Mouse (Mus musculus) kidney, embryonic 14.5 days (tissue): ENCODE data around the gene Phf20. TPM values are rescaled to one million over a fixed set of nuclear protein-coding genes. Genes with fewer than 3 reads are reported as not detected.

Source experiments
- ATAC-seq: fragments of 200-750 bp; cut with Nextera tagmentation; 2 replicates; pipeline ENCODE4 v1.8.0; 2017; ENCODE audit warnings: moderate number of reproducible peaks, mild to moderate bottlenecking, moderate TSS enrichment, moderate library complexity; ENCODE audit not compliant: low FRiP score, low TSS enrichment
- H3K27ac ChIP-seq: fragments of 300-500 bp; sonication (generic); 2 replicates; pipeline ENCODE4 v1.5.1; 2014; ENCODE audit warnings: low read depth, mild to moderate bottlenecking, low read length, moderate library complexity, mixed read lengths
- H3K27me3 ChIP-seq: fragments of 300-500 bp; sonication (generic); 2 replicates; pipeline ENCODE4 v1.6.1; 2014; ENCODE audit warnings: mild to moderate bottlenecking, low read length; ENCODE audit not compliant: control insufficient read depth, insufficient read depth
- H3K36me3 ChIP-seq: fragments of 300-500 bp; sonication (generic); 2 replicates; pipeline ENCODE4 v1.6.1; 2014; ENCODE audit warnings: low read length, mixed read lengths; ENCODE audit not compliant: control insufficient read depth, insufficient read depth
- H3K4me1 ChIP-seq: fragments of 300-500 bp; sonication (generic); 2 replicates; pipeline ENCODE4 v1.6.1; 2014; ENCODE audit warnings: low read length, mixed read lengths; ENCODE audit not compliant: control insufficient read depth, insufficient read depth
- H3K4me2 ChIP-seq: fragments of 300-500 bp; sonication (generic); replicated peaks from 2 replicates; pipeline ENCODE4 v1.6.1; 2014; ENCODE audit warnings: low read depth, mild to moderate bottlenecking, low read length
- H3K4me3 ChIP-seq: fragments of 300-500 bp; sonication (generic); 2 replicates; pipeline ENCODE4 v1.5.1; 2014; ENCODE audit warnings: mild to moderate bottlenecking, low read length
- H3K9ac ChIP-seq: fragments of 300-500 bp; sonication (generic); 2 replicates; pipeline ENCODE4 v1.6.1; 2014; ENCODE audit warnings: low read depth, mild to moderate bottlenecking, low read length, moderate library complexity
- H3K9me3 ChIP-seq: fragments of 300-500 bp; sonication (generic); 2 replicates; pipeline ENCODE4 v1.6.1; 2016; ENCODE audit warnings: low read length; ENCODE audit not compliant: control insufficient read depth
- WGBS: fragments of 180-500 bp; shearing (Covaris S2); extraction: QIAGEN DNeasy Blood & Tissue Kit; methylation state at CpG from one replicate; pipeline ENCODE4 v1.1.7; 2014; 5-methylcytosine and 5-hydroxymethylcytosine counted together
- polyA plus RNA-seq: library from polyadenylated mRNA; unstranded; fragments of >200 nt; fragmentation: Nextera tagmentation; extraction: Ambion mirVana; gene quantifications from 2 replicates; pipeline ENCODE4 v1.2.1, GENCODE M21; 2014

Gene Phf20
- polyA plus RNA-seq, 1 experiment from 2014 or later, result 71.7 TPM

- Histone ChIP-seq H3K27ac (peak overlapping the region; percentile 66), H3K9ac (no peak overlapping the region), H3K4me3 (no peak overlapping the region), H3K4me1 (0 out of 2 replicates have a peak, but pooled peaks cover 14% of the 10 kb centered on the region), H3K27me3 (no peaks in the 10 kb centered on the region), H3K36me3 (no peaks in the 10 kb centered on the region), H3K9me3 (no peaks in the 10 kb centered on the region), H3K4me2 (no peak overlapping the region; the same call in 1 of the 2 replicates)
- 21% methylated on average over 5 of the region's 5 CpGs for WGBS
- ATAC-seq, result peak; percentile 74
Measured at GRCm38 (mm10) chr2:156324681-156325080, 128.4 kb downstream of the Phf20 start.

GRCm38 (mm10) chr2:156330681-156331080 lies 134.4 kb downstream of the Phf20 start:
- ATAC-seq, result no peak
- 52% methylated on average over 1 of the region's 1 CpGs for WGBS

GRCm38 (mm10) chr2:156331446-156331965 lies 135.2 kb downstream of the Phf20 start:
- WGBS, result 78% methylated on average over 7 of the region's 7 CpGs
- no peaks in the 10 kb centered on the region for H3K9me3 ChIP-seq
- H3K4me3 ChIP-seq, result no peak overlapping the region
- H3K27ac ChIP-seq, result no peak overlapping the region
- ATAC-seq, result no peak
- H3K36me3 ChIP-seq, result no peaks in the 10 kb centered on the region
- H3K27me3 ChIP-seq, result no peaks in the 10 kb centered on the region
- no peaks in the 10 kb centered on the region for H3K4me1 ChIP-seq
- no peak overlapping the region for H3K9ac ChIP-seq
- H3K4me2 ChIP-seq, result no peak overlapping the region

More at GRCm38 (mm10) chr2:156330681-156331080, 134.4 kb downstream of the Phf20 start:
- Histone ChIP-seq H3K4me2 (no peak overlapping the region), H3K9me3 (no peaks in the 10 kb centered on the region), H3K36me3 (no peaks in the 10 kb centered on the region), H3K4me1 (no peaks in the 10 kb centered on the region), H3K4me3 (no peak overlapping the region), H3K27ac (no peak overlapping the region), H3K9ac (no peak overlapping the region), H3K27me3 (no peaks in the 10 kb centered on the region)

GRCm38 (mm10) chr2:156340078-156340477 lies 143.8 kb downstream of the Phf20 start:
- no peaks in the 10 kb centered on the region for H3K36me3 ChIP-seq
- no peak overlapping the region for H3K9ac ChIP-seq
- 93% methylated on average over 4 of the region's 4 CpGs for WGBS
- H3K4me1 ChIP-seq, result no peaks in the 10 kb centered on the region
- H3K4me2 ChIP-seq, result no peak overlapping the region
- H3K27me3 ChIP-seq, result no peaks in the 10 kb centered on the region
- H3K27ac ChIP-seq, result no peak overlapping the region
- H3K9me3 ChIP-seq, result no peaks in the 10 kb centered on the region
- no peak overlapping the region for H3K4me3 ChIP-seq
- no peak for ATAC-seq

GRCm38 (mm10) chr2:156344775-156345532 lies 148.7 kb downstream of the Phf20 start:
- H3K4me1 ChIP-seq, result no peaks in the 10 kb centered on the region
- 61% methylated on average over 12 of the region's 12 CpGs for WGBS
- no peaks in the 10 kb centered on the region for H3K9me3 ChIP-seq
- H3K4me2 ChIP-seq, result no peak overlapping the region
- no peak overlapping the region for H3K9ac ChIP-seq
- H3K4me3 ChIP-seq, result no peak overlapping the region
- H3K36me3 ChIP-seq, result no peaks in the 10 kb centered on the region
- no peak overlapping the region for H3K27ac ChIP-seq
- H3K27me3 ChIP-seq, result no peaks in the 10 kb centered on the region
- ATAC-seq, result no peak

GRCm38 (mm10) chr2:156348812-156349211 lies 152.5 kb downstream of the Phf20 start:
- WGBS, result 80% methylated on average over 4 of the region's 4 CpGs
- no peak overlapping the region for H3K4me3 ChIP-seq
- H3K9me3 ChIP-seq, result no peaks in the 10 kb centered on the region
- H3K9ac ChIP-seq, result no peak overlapping the region
- H3K27me3 ChIP-seq, result no peaks in the 10 kb centered on the region
- no peak overlapping the region for H3K27ac ChIP-seq
- H3K36me3 ChIP-seq, result no peaks in the 10 kb centered on the region
- H3K4me2 ChIP-seq, result no peak overlapping the region
- ATAC-seq, result no peak
- H3K4me1 ChIP-seq, result no peaks in the 10 kb centered on the region

- H3K27me3 ChIP-seq, result no peaks in the 10 kb centered on the region
- H3K4me2 ChIP-seq, result no peak overlapping the region
- ATAC-seq, result no peak
- H3K4me3 ChIP-seq, result no peak overlapping the region
- no peak overlapping the region for H3K27ac ChIP-seq
- no peak overlapping the region for H3K9ac ChIP-seq
- no peaks in the 10 kb centered on the region for H3K9me3 ChIP-seq
- 92% methylated on average over 4 of the region's 4 CpGs for WGBS
- no peaks in the 10 kb centered on the region for H3K36me3 ChIP-seq
- H3K4me1 ChIP-seq, result no peaks in the 10 kb centered on the region
Measured at GRCm38 (mm10) chr2:156349286-156349848, 153.1 kb downstream of the Phf20 start.

GRCm38 (mm10) chr2:156351243-156351642 lies 155.0 kb downstream of the Phf20 start:
- H3K4me2 ChIP-seq, result no peak overlapping the region
- 81% methylated on average over 7 of the region's 7 CpGs for WGBS

More at GRCm38 (mm10) chr2:156351243-156351642, 155.0 kb downstream of the Phf20 start:
- no peaks in the 10 kb centered on the region for H3K27me3 ChIP-seq
- no peak overlapping the region for H3K4me3 ChIP-seq
- no peaks in the 10 kb centered on the region for H3K4me1 ChIP-seq
- no peaks in the 10 kb centered on the region for H3K36me3 ChIP-seq
- no peak overlapping the region for H3K9ac ChIP-seq
- H3K9me3 ChIP-seq, result no peaks in the 10 kb centered on the region
- no peak overlapping the region for H3K27ac ChIP-seq
- no peak for ATAC-seq
